Mouse (Mus musculus): ENCODE data around the gene Psma6.

DNA sequence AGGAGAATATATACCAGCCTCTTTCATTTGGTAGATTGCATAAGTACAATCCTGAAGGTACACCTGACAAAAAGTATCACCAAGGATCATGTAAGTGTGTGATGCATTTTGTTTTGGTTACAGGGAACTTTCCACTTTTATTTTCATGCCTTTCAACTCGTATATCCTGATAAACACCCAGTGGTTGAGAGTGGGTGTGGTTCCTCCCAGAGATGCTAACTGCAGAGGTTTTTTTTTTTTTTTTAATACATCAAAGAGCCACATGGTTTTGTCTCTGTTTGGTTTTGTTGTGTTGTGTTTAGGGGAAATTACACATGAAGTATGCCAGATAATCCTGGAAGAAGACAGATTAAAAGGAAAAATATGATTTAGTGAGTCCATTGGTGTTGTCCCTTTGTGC is 26.7 kb upstream of the Psma6 start:
- TF ChIP-seq CTCF (conservative IDR thresholded peaks at IDR 0.05; ENCODE audit: low read length) (no peak), POU5F1 (IDR thresholded peaks at IDR 0.05; ENCODE audit: borderline replicate concordance, low read length) (no peak), NANOG (IDR thresholded peaks at IDR 0.05; ENCODE audit: borderline replicate concordance, low read length) (no peak)

Data from E14TG2a.4 (cell line).